Mouse (Mus musculus) olfactory bulb, adult 2 months (tissue): Measurements from ENCODE around the gene Tal1.

Experiments
- CTCF ChIP-seq: fragments of 200-500 bp; IDR thresholded peaks from 2 replicates; pipeline ENCODE4 v1.5.1; 2012; ENCODE audit warnings: low read depth, mild to moderate bottlenecking, low read length, moderate library complexity; ENCODE audit not compliant: insufficient read depth
- POLR2A ChIP-seq: fragments of 200-500 bp; IDR thresholded peaks from 2 replicates; pipeline ENCODE4 v1.6.1; 2012; ENCODE audit warnings: mild to moderate bottlenecking, low read depth, low read length, moderate library complexity; ENCODE audit not compliant: insufficient read depth

DNA sequence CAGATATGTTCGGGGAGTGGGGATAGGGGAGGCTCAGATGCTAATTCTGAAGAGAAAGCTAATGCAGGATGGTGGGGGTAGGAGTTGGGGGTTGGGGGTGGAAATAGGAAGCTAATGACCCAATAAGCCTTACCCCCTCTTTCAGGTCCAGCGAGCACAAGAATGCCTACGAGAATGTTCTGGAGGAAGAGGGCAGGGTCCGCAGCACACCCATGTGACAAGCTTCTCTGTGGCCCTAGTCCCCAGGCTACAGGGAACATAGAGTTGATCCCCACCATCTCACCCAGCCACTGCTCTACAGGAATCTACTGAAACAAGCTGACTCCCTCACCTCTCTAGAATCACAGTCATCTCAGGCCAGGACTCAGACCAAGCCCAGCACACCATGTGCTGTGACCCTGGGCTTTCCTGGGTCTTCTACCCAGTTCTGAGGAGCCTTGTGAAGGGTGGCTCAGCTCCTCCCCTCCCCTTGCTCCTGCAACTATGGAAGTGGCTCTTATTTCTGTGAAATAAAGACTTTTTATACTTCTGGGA lies 37.2 kb downstream of the Tal1 start:
- no peak for TF ChIP-seq CTCF
- no peak for TF ChIP-seq POLR2A
